Mouse (Mus musculus): ENCODE results near the gene Apopt1. TPM values are rescaled to one million over a fixed set of nuclear protein-coding genes. Genes with fewer than 3 reads are reported as not detected.

The Apopt1 gene
- polyA plus RNA-seq, 1 experiment, result 29.9 TPM

- H3K27me3 ChIP-seq (ENCODE audit: control insufficient read depth, insufficient read depth, insufficient read length), result no peaks in the 10 kb centered on the region
- H3ac ChIP-seq (ENCODE audit: control insufficient read depth, insufficient read length, low read depth), result peak within 1 kb of the TSS; percentile 98
- no peak for TF ChIP-seq CEBPB (IDR thresholded peaks at IDR 0.05; ENCODE audit: low read depth)
- peak; percentile 96 for TF ChIP-seq MAX (IDR thresholded peaks at IDR 0.05)
- peaks cover 19% of the 10 kb centered on the region for H3K79me2 ChIP-seq (ENCODE audit: control insufficient read depth, insufficient read depth)
- peaks cover 16% of the 10 kb centered on the region for H3K79me3 ChIP-seq (ENCODE audit: low read depth)
- peak within 1 kb of the TSS; percentile 97 for H3K4me3 ChIP-seq (ENCODE audit: insufficient read depth, poor library complexity, severe bottlenecking)
- peaks cover 22% of the 10 kb centered on the region for H3K36me3 ChIP-seq (ENCODE audit: control insufficient read depth, insufficient read depth)
These were observed 35.0 kb upstream of the Apopt1 start, which contains the start of gene Trmt61a for GRCm38 (mm10) chr12:111677882-111678669. Gene Trmt61a, plus strand, starts transcription at chr12:111678105.

GRCm38 (mm10) chr12:111678670-111678933 is 34.5 kb upstream of the Apopt1 start:
- no peak for TF ChIP-seq MYOG (IDR thresholded peaks at IDR 0.05; ENCODE audit: control insufficient read depth, extremely low read depth, insufficient read length)
- no peak for TF ChIP-seq USF1 (IDR thresholded peaks at IDR 0.05; ENCODE audit: low read depth)
- no peak for TF ChIP-seq FOSL1 (IDR thresholded peaks at IDR 0.05; ENCODE audit: insufficient read depth, low read length, poor library complexity, severe bottlenecking)
- TF ChIP-seq CTCF (IDR thresholded peaks at IDR 0.05; ENCODE audit: control insufficient read depth, insufficient read depth, insufficient read length), result no peak
- no peak for TF ChIP-seq MAX (IDR thresholded peaks at IDR 0.05)
- TF ChIP-seq MYOD1 (IDR thresholded peaks at IDR 0.05; ENCODE audit: control insufficient read depth, insufficient read length, low read depth), result no peak
- TF ChIP-seq CEBPB (IDR thresholded peaks at IDR 0.05; ENCODE audit: low read depth), result no peak
- Histone ChIP-seq H3K79me2 (ENCODE audit: control insufficient read depth, insufficient read depth) (peaks cover 19% of the 10 kb centered on the region), H3K36me3 (ENCODE audit: control insufficient read depth, insufficient read depth) (peaks cover 27% of the 10 kb centered on the region), H3K27me3 (ENCODE audit: control insufficient read depth, insufficient read depth, insufficient read length) (no peaks in the 10 kb centered on the region), H3K4me3 (ENCODE audit: insufficient read depth, poor library complexity, severe bottlenecking) (peak overlapping the region; percentile 97), H3K79me3 (ENCODE audit: low read depth) (peaks cover 16% of the 10 kb centered on the region), H3ac (ENCODE audit: control insufficient read depth, insufficient read length, low read depth) (peak overlapping the region; percentile 98)

- Histone ChIP-seq H3K27me3 (ENCODE audit: control insufficient read depth, insufficient read depth, insufficient read length) (no peaks in the 10 kb centered on the region), H3K79me2 (ENCODE audit: control insufficient read depth, insufficient read depth) (peaks cover 19% of the 10 kb centered on the region), H3K4me3 (ENCODE audit: insufficient read depth, poor library complexity, severe bottlenecking) (peak overlapping the region; percentile 97), H3ac (ENCODE audit: control insufficient read depth, insufficient read length, low read depth) (peak overlapping the region; percentile 98), H3K79me3 (ENCODE audit: low read depth) (peaks cover 16% of the 10 kb centered on the region), H3K36me3 (ENCODE audit: control insufficient read depth, insufficient read depth) (peaks cover 31% of the 10 kb centered on the region)
- TF ChIP-seq USF1 (IDR thresholded peaks at IDR 0.05; ENCODE audit: low read depth) (no peak), MAX (IDR thresholded peaks at IDR 0.05) (no peak), CTCF (IDR thresholded peaks at IDR 0.05; ENCODE audit: control insufficient read depth, insufficient read depth, insufficient read length) (no peak), MYOG (IDR thresholded peaks at IDR 0.05; ENCODE audit: control insufficient read depth, extremely low read depth, insufficient read length) (no peak), CEBPB (IDR thresholded peaks at IDR 0.05; ENCODE audit: low read depth) (no peak), FOSL1 (IDR thresholded peaks at IDR 0.05; ENCODE audit: insufficient read depth, low read length, poor library complexity, severe bottlenecking) (no peak), MYOD1 (IDR thresholded peaks at IDR 0.05; ENCODE audit: control insufficient read depth, insufficient read length, low read depth) (no peak)
These were observed 34.1 kb upstream of the Apopt1 start for GRCm38 (mm10) chr12:111678997-111679396.

- Histone ChIP-seq H3K4me3 (ENCODE audit: insufficient read depth, poor library complexity, severe bottlenecking) (no peak overlapping the region), H3ac (ENCODE audit: control insufficient read depth, insufficient read length, low read depth) (peak overlapping the region; percentile 12), H3K27me3 (ENCODE audit: control insufficient read depth, insufficient read depth, insufficient read length) (no peaks in the 10 kb centered on the region), H3K79me2 (ENCODE audit: control insufficient read depth, insufficient read depth) (peaks cover 19% of the 10 kb centered on the region), H3K79me3 (ENCODE audit: low read depth) (peaks cover 16% of the 10 kb centered on the region), H3K36me3 (ENCODE audit: control insufficient read depth, insufficient read depth) (peaks cover 35% of the 10 kb centered on the region)
- TF ChIP-seq MAX (IDR thresholded peaks at IDR 0.05) (no peak), CTCF (IDR thresholded peaks at IDR 0.05; ENCODE audit: control insufficient read depth, insufficient read depth, insufficient read length) (no peak), MYOG (IDR thresholded peaks at IDR 0.05; ENCODE audit: control insufficient read depth, extremely low read depth, insufficient read length) (no peak), USF1 (IDR thresholded peaks at IDR 0.05; ENCODE audit: low read depth) (no peak), CEBPB (IDR thresholded peaks at IDR 0.05; ENCODE audit: low read depth) (no peak), FOSL1 (IDR thresholded peaks at IDR 0.05; ENCODE audit: insufficient read depth, low read length, poor library complexity, severe bottlenecking) (no peak), MYOD1 (IDR thresholded peaks at IDR 0.05; ENCODE audit: control insufficient read depth, insufficient read length, low read depth) (no peak)
These were observed 32.4 kb upstream of the Apopt1 start for GRCm38 (mm10) chr12:111680661-111681060.

GRCm38 (mm10) chr12:111681305-111681704 is 31.8 kb upstream of the Apopt1 start:
- Histone ChIP-seq H3K36me3 (ENCODE audit: control insufficient read depth, insufficient read depth) (peaks cover 35% of the 10 kb centered on the region), H3K27me3 (ENCODE audit: control insufficient read depth, insufficient read depth, insufficient read length) (no peaks in the 10 kb centered on the region), H3K79me3 (ENCODE audit: low read depth) (peaks cover 16% of the 10 kb centered on the region), H3K4me3 (ENCODE audit: insufficient read depth, poor library complexity, severe bottlenecking) (no peak overlapping the region), H3K79me2 (ENCODE audit: control insufficient read depth, insufficient read depth) (peaks cover 19% of the 10 kb centered on the region), H3ac (ENCODE audit: control insufficient read depth, insufficient read length, low read depth) (no peak overlapping the region)
- TF ChIP-seq FOSL1 (IDR thresholded peaks at IDR 0.05; ENCODE audit: insufficient read depth, low read length, poor library complexity, severe bottlenecking), result no peak
- no peak for TF ChIP-seq MAX (IDR thresholded peaks at IDR 0.05)
- no peak for TF ChIP-seq MYOD1 (IDR thresholded peaks at IDR 0.05; ENCODE audit: control insufficient read depth, insufficient read length, low read depth)
- no peak for TF ChIP-seq CTCF (IDR thresholded peaks at IDR 0.05; ENCODE audit: control insufficient read depth, insufficient read depth, insufficient read length)
- TF ChIP-seq CEBPB (IDR thresholded peaks at IDR 0.05; ENCODE audit: low read depth), result no peak
- TF ChIP-seq MYOG (IDR thresholded peaks at IDR 0.05; ENCODE audit: control insufficient read depth, extremely low read depth, insufficient read length), result no peak
- TF ChIP-seq USF1 (IDR thresholded peaks at IDR 0.05; ENCODE audit: low read depth), result no peak

- Histone ChIP-seq H3K36me3 (ENCODE audit: control insufficient read depth, insufficient read depth) (peaks cover 35% of the 10 kb centered on the region), H3K79me3 (ENCODE audit: low read depth) (peaks cover 16% of the 10 kb centered on the region), H3K27me3 (ENCODE audit: control insufficient read depth, insufficient read depth, insufficient read length) (no peaks in the 10 kb centered on the region), H3ac (ENCODE audit: control insufficient read depth, insufficient read length, low read depth) (no peak overlapping the region), H3K4me3 (ENCODE audit: insufficient read depth, poor library complexity, severe bottlenecking) (no peak overlapping the region), H3K79me2 (ENCODE audit: control insufficient read depth, insufficient read depth) (peaks cover 19% of the 10 kb centered on the region)
- TF ChIP-seq CEBPB (IDR thresholded peaks at IDR 0.05; ENCODE audit: low read depth) (no peak), MYOD1 (IDR thresholded peaks at IDR 0.05; ENCODE audit: control insufficient read depth, insufficient read length, low read depth) (no peak), MYOG (IDR thresholded peaks at IDR 0.05; ENCODE audit: control insufficient read depth, extremely low read depth, insufficient read length) (no peak), CTCF (IDR thresholded peaks at IDR 0.05; ENCODE audit: control insufficient read depth, insufficient read depth, insufficient read length) (no peak), USF1 (IDR thresholded peaks at IDR 0.05; ENCODE audit: low read depth) (no peak), FOSL1 (IDR thresholded peaks at IDR 0.05; ENCODE audit: insufficient read depth, low read length, poor library complexity, severe bottlenecking) (no peak), MAX (IDR thresholded peaks at IDR 0.05) (no peak)
These were observed 31.1 kb upstream of the Apopt1 start for GRCm38 (mm10) chr12:111682003-111682402.

Data from C2C12 (cell line).